Mouse (Mus musculus): ENCODE results near the gene Sftpd. TPM values are rescaled to one million over a fixed set of nuclear protein-coding genes. Genes with fewer than 3 reads are reported as not detected.

Gene Sftpd
- polyA plus RNA-seq, 1 experiment from 2014 or later, result not detected

- no peaks in the 10 kb centered on the region for H3K27me3 ChIP-seq
- H3K4me2 ChIP-seq, result no peak overlapping the region
- no peaks in the 10 kb centered on the region for H3K36me3 ChIP-seq
- H3K9ac ChIP-seq, result no peak overlapping the region
- no peak overlapping the region for H3K27ac ChIP-seq
- 92% methylated on average over 3 of the region's 3 CpGs for WGBS
- H3K4me1 ChIP-seq (replicated peaks), result no peaks in the 10 kb centered on the region
- no peak overlapping the region for H3K4me3 ChIP-seq
- ATAC-seq (ENCODE audit: low FRiP score), result no peak
- H3K9me3 ChIP-seq, result no peaks in the 10 kb centered on the region
Observed at GRCm38 (mm10) chr14:41146922-41147321, 38.0 kb downstream of the Sftpd start.

- Histone ChIP-seq H3K27me3 (no peaks in the 10 kb centered on the region), H3K4me2 (no peak overlapping the region), H3K27ac (no peak overlapping the region), H3K4me3 (no peak overlapping the region), H3K4me1 (replicated peaks) (no peaks in the 10 kb centered on the region), H3K9ac (no peak overlapping the region), H3K36me3 (no peaks in the 10 kb centered on the region), H3K9me3 (no peaks in the 10 kb centered on the region)
- ATAC-seq (ENCODE audit: low FRiP score), result no peak
- 79% methylated on average over 6 of the region's 6 CpGs for WGBS
Observed at GRCm38 (mm10) chr14:41146035-41146434, 38.9 kb downstream of the Sftpd start.

GRCm38 (mm10) chr14:41140686-41141085 is 44.3 kb downstream of the Sftpd start:
- no peak overlapping the region for H3K27ac ChIP-seq
- no peak overlapping the region for H3K4me2 ChIP-seq
- H3K9ac ChIP-seq, result no peak overlapping the region
- H3K9me3 ChIP-seq, result no peaks in the 10 kb centered on the region
- WGBS, result 95% methylated on average over 1 of the region's 1 CpGs
- H3K4me3 ChIP-seq, result no peak overlapping the region
- ATAC-seq (ENCODE audit: low FRiP score), result no peak
- H3K27me3 ChIP-seq, result no peaks in the 10 kb centered on the region
- no peaks in the 10 kb centered on the region for H3K4me1 ChIP-seq (replicated peaks)
- H3K36me3 ChIP-seq, result no peaks in the 10 kb centered on the region

GRCm38 (mm10) chr14:41137006-41137405 is 47.9 kb downstream of the Sftpd start:
- no peaks in the 10 kb centered on the region for H3K4me1 ChIP-seq (replicated peaks)
- no peak overlapping the region for H3K4me2 ChIP-seq
- H3K27me3 ChIP-seq, result no peaks in the 10 kb centered on the region
- no peak overlapping the region for H3K4me3 ChIP-seq
- H3K9ac ChIP-seq, result no peak overlapping the region
- H3K9me3 ChIP-seq, result no peaks in the 10 kb centered on the region
- H3K36me3 ChIP-seq, result no peaks in the 10 kb centered on the region
- no peak overlapping the region for H3K27ac ChIP-seq
- ATAC-seq (ENCODE audit: low FRiP score), result no peak

- Histone ChIP-seq H3K36me3 (no peaks in the 10 kb centered on the region), H3K9ac (no peak within 1 kb of the TSS), H3K4me1 (replicated peaks) (no peaks in the 10 kb centered on the region), H3K4me3 (no peak within 1 kb of the TSS), H3K9me3 (no peaks in the 10 kb centered on the region), H3K27me3 (no peaks in the 10 kb centered on the region), H3K27ac (no peak within 1 kb of the TSS), H3K4me2 (no peak within 1 kb of the TSS)
- no peak for ATAC-seq (ENCODE audit: low FRiP score)
- 86% methylated on average over 7 of the region's 7 CpGs for WGBS
Observed at GRCm38 (mm10) chr14:41131540-41131939, 53.4 kb downstream of the Sftpd start, which contains the start of gene Sftpa1. TSS of gene Sftpa1 (plus strand) at chr14:41131782.

- Histone ChIP-seq H3K4me1 (replicated peaks) (no peaks in the 10 kb centered on the region), H3K36me3 (no peaks in the 10 kb centered on the region), H3K27ac (no peak overlapping the region), H3K27me3 (no peaks in the 10 kb centered on the region), H3K9ac (no peak overlapping the region), H3K4me3 (no peak overlapping the region), H3K4me2 (no peak overlapping the region), H3K9me3 (no peaks in the 10 kb centered on the region)
- 28% methylated on average over 4 of the region's 4 CpGs for WGBS
- ATAC-seq (ENCODE audit: low FRiP score), result no peak
Observed at GRCm38 (mm10) chr14:41127997-41128396, 57.0 kb downstream of the Sftpd start.

GRCm38 (mm10) chr14:41124683-41125082 is 60.3 kb downstream of the Sftpd start:
- H3K27ac ChIP-seq, result no peak overlapping the region
- ATAC-seq (ENCODE audit: low FRiP score), result no peak
- no peaks in the 10 kb centered on the region for H3K9me3 ChIP-seq
- H3K4me2 ChIP-seq, result no peak overlapping the region
- H3K36me3 ChIP-seq, result no peaks in the 10 kb centered on the region
- WGBS, result 92% methylated on average over 5 of the region's 5 CpGs
- H3K27me3 ChIP-seq, result no peaks in the 10 kb centered on the region
- H3K4me1 ChIP-seq (replicated peaks), result no peaks in the 10 kb centered on the region
- no peak overlapping the region for H3K4me3 ChIP-seq
- H3K9ac ChIP-seq, result no peak overlapping the region

Other genes with a start within 250 kb of the Sftpd start
- gene Tspan14, start 218.3 kb downstream of the Sftpd start, polyA plus RNA-seq (2015; fragmentation: Nextera tagmentation; extraction: Ambion mirVana), result 76.4 and 77.0 TPM in 2 replicates
- 78.5 and 81.6 TPM in 2 replicates for gene Fam213a, start 171.4 kb downstream of the Sftpd start, polyA plus RNA-seq (2015; fragmentation: Nextera tagmentation; extraction: Ambion mirVana)
- 0.66 and 1.1 TPM in 2 replicates for gene Dydc2, start 115.9 kb downstream of the Sftpd start, polyA plus RNA-seq (2015; fragmentation: Nextera tagmentation; extraction: Ambion mirVana)
- gene Dydc1, start 112.2 kb downstream of the Sftpd start, polyA plus RNA-seq (2015; fragmentation: Nextera tagmentation; extraction: Ambion mirVana), result 0.22 TPM in 1 of 2 replicates, not detected in the other
- not detected in 2 replicates for gene Mat1a, start 80.1 kb downstream of the Sftpd start, polyA plus RNA-seq (2015; fragmentation: Nextera tagmentation; extraction: Ambion mirVana)
- not detected in 2 replicates for gene Sftpa1, start 53.4 kb downstream of the Sftpd start, polyA plus RNA-seq (2015; fragmentation: Nextera tagmentation; extraction: Ambion mirVana)
- not detected in 2 replicates for gene Mbl1, start 33.7 kb downstream of the Sftpd start, polyA plus RNA-seq (2015; fragmentation: Nextera tagmentation; extraction: Ambion mirVana)
- 0.16 and 0.17 TPM in 2 replicates for gene Gm2832, start 93.7 kb upstream of the Sftpd start, polyA plus RNA-seq (2015; fragmentation: Nextera tagmentation; extraction: Ambion mirVana)
- not detected in 2 replicates for gene Gm5798, start 163.5 kb upstream of the Sftpd start, polyA plus RNA-seq (2015; fragmentation: Nextera tagmentation; extraction: Ambion mirVana)
- 0.23 TPM in 1 of 2 replicates, not detected in the other for gene Gm7945, start 201.2 kb upstream of the Sftpd start, polyA plus RNA-seq (2015; fragmentation: Nextera tagmentation; extraction: Ambion mirVana)
- not detected in 2 replicates for gene Gm6482, start 223.1 kb upstream of the Sftpd start, polyA plus RNA-seq (2015; fragmentation: Nextera tagmentation; extraction: Ambion mirVana)

All from hindbrain, embryonic 13.5 days (tissue).